Mouse (Mus musculus) adrenal gland, adult (tissue): Measurements from ENCODE around the gene Mtx1.
A peak's percentile ranks its signal among the peaks of the same experiment; 100 is the strongest.
"Not testable (repeated sequence)": the region's sequence is repeated elsewhere in the genome, so short reads cannot be mapped to it uniquely, and the experiment has no call there.

ENCODE experiments used
- DNase-seq, 2 experiments: peaks; one replicate each; pipeline ENCODE4 v3.0.0; 2022 to 2023; ENCODE audit warnings: low spot score in 1 of 2; ENCODE audit not compliant: inconsistent age in 2 of 2

Gene Mtx1

GRCm38 (mm10) chr3:89187197-89187596 lies 39.7 kb downstream of the Mtx1 start:
- DNase-seq, result no peak

- no peak for DNase-seq
Observed at GRCm38 (mm10) chr3:89183959-89184315, 43.0 kb downstream of the Mtx1 start.

GRCm38 (mm10) chr3:89183058-89183958 lies 43.6 kb downstream of the Mtx1 start, which contains the start of gene Fam189b:
Fam189b (plus strand) TSS chr3:89183143.
- peak; percentile 90 to 96 for DNase-seq

GRCm38 (mm10) chr3:89182531-89183057 lies 44.3 kb downstream of the Mtx1 start:
- DNase-seq, result no peak

- no peak for DNase-seq
Observed at GRCm38 (mm10) chr3:89181749-89182500, 45.0 kb downstream of the Mtx1 start.

- DNase-seq, result no peak
Observed at GRCm38 (mm10) chr3:89179056-89179455, 47.8 kb downstream of the Mtx1 start.

- DNase-seq, result no peak
Observed at GRCm38 (mm10) chr3:89178107-89178385, 48.8 kb downstream of the Mtx1 start.

- peak; percentile 87 to 95 for DNase-seq
Observed at GRCm38 (mm10) chr3:89177242-89178106, 49.4 kb downstream of the Mtx1 start, which contains the start of gene Scamp3. Scamp3 (plus strand) TSS chr3:89177473.

GRCm38 (mm10) chr3:89176421-89176820 lies 50.5 kb downstream of the Mtx1 start:
- peak in 1 of 2 experiments; percentile 50 for DNase-seq

GRCm38 (mm10) chr3:89175544-89175943 lies 51.3 kb downstream of the Mtx1 start:
- no peak for DNase-seq

- no peak for DNase-seq
Observed at GRCm38 (mm10) chr3:89174844-89175243, 52.0 kb downstream of the Mtx1 start.

- DNase-seq, result no peak
Observed at GRCm38 (mm10) chr3:89166945-89167344, 59.9 kb downstream of the Mtx1 start.

- DNase-seq, result peak in 1 of 2 experiments; percentile 66
Observed at GRCm38 (mm10) chr3:89165268-89165870, 61.5 kb downstream of the Mtx1 start.

- peak; percentile 96 to 98 for DNase-seq
Observed at GRCm38 (mm10) chr3:89164506-89165267, 62.2 kb downstream of the Mtx1 start, which contains the start of gene Clk2. Clk2 (plus strand) TSS chr3:89164795.

GRCm38 (mm10) chr3:89163643-89164245 lies 63.1 kb downstream of the Mtx1 start:
- no peak for DNase-seq

GRCm38 (mm10) chr3:89163123-89163522 lies 63.8 kb downstream of the Mtx1 start:
- peak; percentile 43 to 52 for DNase-seq

GRCm38 (mm10) chr3:89161786-89162185 lies 65.1 kb downstream of the Mtx1 start:
- no peak for DNase-seq

- DNase-seq, result not testable (repeated sequence)
Observed at GRCm38 (mm10) chr3:89161207-89161606, 65.7 kb downstream of the Mtx1 start.
